Mouse (Mus musculus) hindbrain, embryonic 12.5 days (tissue): ENCODE results near the gene Olfr263. TPM values are rescaled to one million over a fixed set of nuclear protein-coding genes. Genes with fewer than 3 reads are reported as not detected.

Experiments
- ATAC-seq: fragments of 200-750 bp; cut with Nextera tagmentation; 2 replicates; pipeline ENCODE4 v1.8.0; 2017; ENCODE audit warnings: moderate TSS enrichment; ENCODE audit not compliant: low FRiP score
- H3K27ac ChIP-seq: fragments of 300-500 bp; sonication (generic); 2 replicates; pipeline ENCODE4 v1.5.1; 2016; ENCODE audit warnings: mild to moderate bottlenecking
- H3K27me3 ChIP-seq: fragments of 300-500 bp; sonication (generic); 2 replicates; pipeline ENCODE4 v1.6.1; 2016; ENCODE audit warnings: mild to moderate bottlenecking
- H3K36me3 ChIP-seq: fragments of 300-500 bp; sonication (generic); 2 replicates; pipeline ENCODE4 v1.6.1; 2016; ENCODE audit warnings: mild to moderate bottlenecking
- H3K4me1 ChIP-seq: fragments of 300-500 bp; sonication (generic); 2 replicates; pipeline ENCODE4 v1.6.1; 2016
- H3K4me2 ChIP-seq: fragments of 300-500 bp; sonication (generic); replicated peaks from 2 replicates; pipeline ENCODE4 v1.6.1; 2016; ENCODE audit warnings: mild to moderate bottlenecking
- H3K4me3 ChIP-seq: fragments of 300-500 bp; sonication (generic); 2 replicates; pipeline ENCODE4 v1.5.1; 2016; ENCODE audit warnings: mild to moderate bottlenecking
- H3K9ac ChIP-seq: fragments of 300-500 bp; sonication (generic); 2 replicates; pipeline ENCODE4 v1.6.1; 2016; ENCODE audit warnings: mild to moderate bottlenecking, moderate library complexity
- H3K9me3 ChIP-seq: fragments of 300-500 bp; sonication (generic); replicated peaks from 2 replicates; pipeline ENCODE4 v1.6.1; 2016; ENCODE audit warnings: mild to moderate bottlenecking
- WGBS: fragments of 180-500 bp; shearing (Covaris S2); methylation state at CpG from one replicate; pipeline ENCODE4 v1.1.7; 2016; 5-methylcytosine and 5-hydroxymethylcytosine counted together
- polyA plus RNA-seq: library from polyadenylated mRNA; unstranded; fragments of >200 nt; fragmentation: Nextera tagmentation; extraction: Ambion mirVana; gene quantifications from 2 replicates; pipeline ENCODE4 v1.2.1, GENCODE M21; 2016

The Olfr263 gene
- polyA plus RNA-seq, 1 experiment from 2014 or later, result not detected

GRCm38 (mm10) chr13:21171600-21172150 is 42.2 kb downstream of the Olfr263 start:
- H3K36me3 ChIP-seq, result no peaks in the 10 kb centered on the region
- ATAC-seq, result no peak
- no peak overlapping the region for H3K27ac ChIP-seq
- no peaks in the 10 kb centered on the region for H3K9me3 ChIP-seq
- H3K9ac ChIP-seq, result no peak overlapping the region
- peaks cover 11% of the 10 kb centered on the region for H3K4me1 ChIP-seq
- H3K4me3 ChIP-seq, result peak overlapping the region; percentile 41
- peak overlapping the region; percentile 86 for H3K4me2 ChIP-seq
- no peaks in the 10 kb centered on the region for H3K27me3 ChIP-seq
- WGBS, result under 1% methylated on average over 12 of the region's 12 CpGs

- Histone ChIP-seq H3K4me3 (peak overlapping the region; percentile 41), H3K4me1 (peaks cover 11% of the 10 kb centered on the region), H3K27ac (no peak overlapping the region), H3K27me3 (no peaks in the 10 kb centered on the region), H3K9ac (no peak overlapping the region), H3K36me3 (no peaks in the 10 kb centered on the region), H3K4me2 (peak overlapping the region; percentile 86), H3K9me3 (no peaks in the 10 kb centered on the region)
- under 1% methylated on average over 16 of the region's 16 CpGs for WGBS
- peak; percentile 49 for ATAC-seq
Measured at GRCm38 (mm10) chr13:21172241-21173027, 43.0 kb downstream of the Olfr263 start.

- under 1% methylated on average over 11 of the region's 11 CpGs for WGBS
- peak overlapping the region; percentile 49 for H3K9ac ChIP-seq
- peak overlapping the region; percentile 35 for H3K4me3 ChIP-seq
- no peaks in the 10 kb centered on the region for H3K9me3 ChIP-seq
- H3K4me1 ChIP-seq, result peaks cover 11% of the 10 kb centered on the region
- H3K27ac ChIP-seq, result no peak overlapping the region
- ATAC-seq, result no peak
- H3K36me3 ChIP-seq, result no peaks in the 10 kb centered on the region
- H3K27me3 ChIP-seq, result no peaks in the 10 kb centered on the region
- H3K4me2 ChIP-seq, result peak overlapping the region; percentile 86
Measured at GRCm38 (mm10) chr13:21173072-21173471, 43.6 kb downstream of the Olfr263 start.

GRCm38 (mm10) chr13:21176733-21177132 is 47.3 kb downstream of the Olfr263 start:
- ATAC-seq, result no peak
- Histone ChIP-seq H3K36me3 (peaks cover under 1% of the 10 kb centered on the region; the same call in 1 of the 2 replicates), H3K4me3 (no peak overlapping the region), H3K4me1 (peaks cover 16% of the 10 kb centered on the region), H3K9ac (no peak overlapping the region), H3K27me3 (no peaks in the 10 kb centered on the region), H3K27ac (no peak overlapping the region), H3K9me3 (no peaks in the 10 kb centered on the region), H3K4me2 (no peak overlapping the region)
- 77% methylated on average over 11 of the region's 11 CpGs for WGBS

- Histone ChIP-seq H3K4me3 (no peak overlapping the region), H3K27ac (no peak overlapping the region), H3K4me2 (no peak overlapping the region), H3K27me3 (no peaks in the 10 kb centered on the region), H3K9me3 (no peaks in the 10 kb centered on the region), H3K4me1 (peaks cover 23% of the 10 kb centered on the region), H3K36me3 (peaks cover 8% of the 10 kb centered on the region), H3K9ac (no peak overlapping the region)
- ATAC-seq, result no peak
- WGBS, result 72% methylated on average over 5 of the region's 5 CpGs
Measured at GRCm38 (mm10) chr13:21177657-21178056, 48.2 kb downstream of the Olfr263 start.

- no peak overlapping the region for H3K4me3 ChIP-seq
- H3K27me3 ChIP-seq, result no peaks in the 10 kb centered on the region
- no peaks in the 10 kb centered on the region for H3K9me3 ChIP-seq
- H3K9ac ChIP-seq, result no peak overlapping the region
- H3K36me3 ChIP-seq, result peaks cover 15% of the 10 kb centered on the region
- ATAC-seq, result no peak
- WGBS, result 84% methylated on average over 5 of the region's 5 CpGs
- H3K27ac ChIP-seq, result no peak overlapping the region
- H3K4me1 ChIP-seq, result peaks cover 27% of the 10 kb centered on the region
- H3K4me2 ChIP-seq, result no peak overlapping the region
Measured at GRCm38 (mm10) chr13:21178364-21178763, 48.9 kb downstream of the Olfr263 start.

GRCm38 (mm10) chr13:21179367-21179723 is 49.9 kb downstream of the Olfr263 start, which contains the start of gene Trim27:
Trim27 (plus strand) TSS chr13:21179445.
- H3K27me3 ChIP-seq, result no peaks in the 10 kb centered on the region
- ATAC-seq, result peak; percentile 59
- WGBS, result 0% methylated on average over 15 of the region's 15 CpGs
- H3K4me1 ChIP-seq, result peaks cover 27% of the 10 kb centered on the region
- H3K4me3 ChIP-seq, result peak within 1 kb of the TSS; percentile 99
- peak within 1 kb of the TSS; percentile 94 for H3K27ac ChIP-seq
- peak within 1 kb of the TSS; percentile 84 for H3K4me2 ChIP-seq
- H3K9ac ChIP-seq, result peak within 1 kb of the TSS; percentile 90
- H3K36me3 ChIP-seq, result peaks cover 25% of the 10 kb centered on the region
- no peaks in the 10 kb centered on the region for H3K9me3 ChIP-seq

- H3K27me3 ChIP-seq, result no peaks in the 10 kb centered on the region
- peak overlapping the region; percentile 99 for H3K4me3 ChIP-seq
- peak overlapping the region; percentile 84 for H3K4me2 ChIP-seq
- peaks cover 30% of the 10 kb centered on the region for H3K36me3 ChIP-seq
- peaks cover 29% of the 10 kb centered on the region for H3K4me1 ChIP-seq
- ATAC-seq, result peak; percentile 95
- no peaks in the 10 kb centered on the region for H3K9me3 ChIP-seq
- H3K27ac ChIP-seq, result peak overlapping the region; percentile 94
- under 1% methylated on average over 78 of the region's 80 CpGs for WGBS
- peak overlapping the region; percentile 90 for H3K9ac ChIP-seq
Measured at GRCm38 (mm10) chr13:21179724-21180550, 50.5 kb downstream of the Olfr263 start.

GRCm38 (mm10) chr13:21180551-21181530 is 51.4 kb downstream of the Olfr263 start:
- H3K9me3 ChIP-seq, result no peaks in the 10 kb centered on the region
- peak; percentile 61 for ATAC-seq

GRCm38 (mm10) chr13:21181996-21182395 is 52.6 kb downstream of the Olfr263 start:
- Histone ChIP-seq H3K4me2 (peak overlapping the region; percentile 84), H3K9ac (peak overlapping the region; percentile 90; the same call in 1 of the 2 replicates), H3K36me3 (peaks cover 48% of the 10 kb centered on the region), H3K27me3 (no peaks in the 10 kb centered on the region), H3K27ac (no peak overlapping the region), H3K9me3 (no peaks in the 10 kb centered on the region), H3K4me3 (peak overlapping the region; percentile 99), H3K4me1 (peaks cover 32% of the 10 kb centered on the region)
- 76% methylated on average over 7 of the region's 7 CpGs for WGBS
- ATAC-seq, result no peak

More at GRCm38 (mm10) chr13:21180551-21181530, 51.4 kb downstream of the Olfr263 start:
- H3K4me1 ChIP-seq, result peaks cover 32% of the 10 kb centered on the region
- H3K27me3 ChIP-seq, result no peaks in the 10 kb centered on the region
- H3K4me2 ChIP-seq, result peak overlapping the region; percentile 84
- peak overlapping the region; percentile 94 for H3K27ac ChIP-seq
- H3K36me3 ChIP-seq, result peaks cover 38% of the 10 kb centered on the region
- under 1% methylated on average over 71 of the region's 71 CpGs for WGBS
- peak overlapping the region; percentile 99 for H3K4me3 ChIP-seq
- peak overlapping the region; percentile 90 for H3K9ac ChIP-seq

GRCm38 (mm10) chr13:21183066-21183465 is 53.6 kb downstream of the Olfr263 start:
- Histone ChIP-seq H3K9me3 (no peaks in the 10 kb centered on the region), H3K4me2 (no peak overlapping the region), H3K27me3 (no peaks in the 10 kb centered on the region), H3K4me3 (no peak overlapping the region), H3K4me1 (peaks cover 32% of the 10 kb centered on the region), H3K9ac (no peak overlapping the region), H3K27ac (no peak overlapping the region), H3K36me3 (peaks cover 59% of the 10 kb centered on the region)
- 97% methylated on average over 6 of the region's 6 CpGs for WGBS
- no peak for ATAC-seq
